Mouse (Mus musculus): ENCODE data around the gene Azgp1. TPM values are rescaled to one million over a fixed set of nuclear protein-coding genes. Genes with fewer than 3 reads are reported as not detected.
"Not testable (repeated sequence)": the region's sequence is repeated elsewhere in the genome, so short reads cannot be mapped to it uniquely, and the experiment has no call there.

The Azgp1 gene
- total RNA-seq (2022) = under 1 TPM in 1 of 4 experiments, not detected in 3; 0.43 TPM

DNA sequence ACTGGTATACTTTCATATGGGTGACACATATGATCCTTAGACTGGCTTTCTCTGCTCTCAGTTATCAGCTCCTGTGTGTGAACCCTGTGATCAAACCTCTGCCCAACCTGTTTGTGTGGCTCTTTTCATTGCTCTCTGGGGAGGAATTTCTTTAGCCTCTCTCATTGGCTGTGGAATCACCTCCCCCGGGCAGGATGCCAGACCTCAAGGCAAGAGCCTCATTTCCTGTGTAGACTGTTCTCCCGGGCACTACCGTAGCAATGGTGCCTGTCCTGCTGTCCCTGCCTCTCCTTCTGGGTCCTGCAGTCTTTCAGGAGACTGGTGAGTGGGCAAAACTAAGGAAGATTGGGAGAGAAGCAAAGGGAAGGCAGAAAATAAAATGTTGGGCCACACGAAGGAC, at the start of gene Azgp1:
TSS of gene Azgp1 (plus strand) at position 221 of the 400 bp plus-strand sequence.
- no peak for DNase-seq (ENCODE audit: low spot score in 2 of 2)

DNA sequence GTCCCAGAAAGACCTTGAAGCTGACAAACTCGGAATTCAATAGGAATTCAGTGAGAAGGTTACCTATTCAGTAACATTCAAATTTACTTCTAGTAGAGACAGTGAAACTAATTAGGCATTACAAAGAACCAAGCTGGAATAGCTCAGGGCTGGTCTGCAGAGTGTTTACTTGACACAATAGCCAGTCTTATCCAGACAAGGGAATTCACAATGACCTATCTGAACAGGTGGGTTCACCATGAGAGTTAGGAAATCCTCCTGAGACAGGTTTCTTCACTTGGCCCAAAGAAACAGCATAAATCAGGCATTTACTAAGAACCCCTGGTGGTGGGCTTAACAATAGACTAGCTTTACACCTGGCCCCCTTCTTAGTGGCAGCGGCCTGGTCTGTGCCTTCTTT, 47.4 kb upstream of the Azgp1 start:
- DNase-seq (ENCODE audit: low spot score in 2 of 2) = not testable (repeated sequence)

DNA sequence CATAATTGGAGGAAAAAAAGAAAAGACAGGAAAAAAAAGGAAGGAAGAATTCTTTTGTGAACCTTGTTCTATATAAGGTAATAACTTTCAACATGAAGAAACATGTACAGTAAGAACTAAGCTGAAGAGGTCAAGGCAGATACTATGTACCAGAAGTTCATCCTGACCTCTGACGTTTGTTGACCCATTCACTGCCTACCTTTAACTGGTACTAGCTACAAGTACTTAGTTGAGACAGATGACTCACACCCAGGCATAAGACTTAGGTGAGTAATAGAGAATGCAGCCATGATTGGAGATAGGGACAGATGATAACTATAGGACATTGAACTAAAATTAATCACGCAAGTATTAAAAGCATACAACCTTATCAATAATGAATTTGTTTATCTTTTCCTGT, 44.8 kb upstream of the Azgp1 start:
- DNase-seq (ENCODE audit: low spot score in 2 of 2) = no peak

DNA sequence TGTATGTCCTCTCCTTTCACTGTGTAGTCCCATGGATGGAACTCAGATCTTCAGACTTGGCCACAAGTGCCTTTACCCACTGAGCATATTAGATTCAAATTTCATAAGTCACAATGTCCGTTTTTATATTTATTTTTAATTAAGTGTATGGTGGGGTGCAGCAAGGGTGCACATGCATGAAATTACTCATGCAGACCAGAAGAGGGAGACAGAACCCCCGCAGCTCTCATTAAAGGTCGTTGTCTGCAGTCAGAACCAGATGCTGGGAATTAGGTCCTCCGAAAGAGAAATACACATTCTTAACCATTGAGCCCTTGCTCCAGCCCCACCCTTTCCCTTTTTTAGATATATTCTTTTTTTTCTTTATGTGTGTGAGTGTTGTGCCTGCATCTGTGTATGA, 44.1 kb upstream of the Azgp1 start:
- DNase-seq (ENCODE audit: low spot score in 2 of 2) = no peak

DNA sequence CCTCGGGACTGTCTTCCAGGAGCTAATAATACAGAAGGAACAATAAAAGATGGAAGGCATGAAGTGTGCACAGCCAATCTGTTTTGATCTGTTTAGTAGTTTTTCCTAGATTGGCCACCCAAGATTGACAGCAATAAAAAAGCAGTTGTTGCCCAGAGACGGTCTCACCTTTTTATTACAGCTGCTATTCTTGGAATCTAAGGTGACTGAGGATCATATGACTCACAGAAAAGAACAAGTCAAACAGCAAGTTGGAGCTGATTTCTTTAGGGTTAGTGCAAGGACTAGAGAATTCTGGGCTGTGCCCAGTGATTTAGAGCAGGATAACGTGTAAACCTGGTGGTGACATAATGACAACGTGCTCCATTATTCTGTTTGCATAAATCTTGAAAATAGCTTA, 40.4 kb upstream of the Azgp1 start:
- DNase-seq (ENCODE audit: low spot score in 2 of 2) = no peak

DNA sequence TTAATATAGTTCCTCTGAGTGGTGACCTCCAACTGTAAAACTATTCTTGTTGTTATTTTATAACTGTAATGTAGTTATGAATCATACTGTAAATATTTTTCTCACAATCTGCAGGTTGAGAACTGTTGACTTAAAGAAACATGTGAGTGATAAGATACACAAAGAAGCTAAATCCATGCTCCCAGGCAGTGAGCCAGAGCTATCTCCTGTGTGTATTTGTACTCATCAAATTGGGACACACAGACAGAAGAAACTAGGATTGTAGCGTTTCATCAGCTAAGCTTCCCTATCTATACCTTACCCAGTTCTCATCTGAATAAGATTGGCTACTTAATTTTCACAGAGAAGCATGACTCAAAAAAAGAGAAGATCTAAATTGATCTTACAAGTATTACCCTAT, 38.2 kb upstream of the Azgp1 start:
- DNase-seq (ENCODE audit: low spot score in 2 of 2) = no peak

DNA sequence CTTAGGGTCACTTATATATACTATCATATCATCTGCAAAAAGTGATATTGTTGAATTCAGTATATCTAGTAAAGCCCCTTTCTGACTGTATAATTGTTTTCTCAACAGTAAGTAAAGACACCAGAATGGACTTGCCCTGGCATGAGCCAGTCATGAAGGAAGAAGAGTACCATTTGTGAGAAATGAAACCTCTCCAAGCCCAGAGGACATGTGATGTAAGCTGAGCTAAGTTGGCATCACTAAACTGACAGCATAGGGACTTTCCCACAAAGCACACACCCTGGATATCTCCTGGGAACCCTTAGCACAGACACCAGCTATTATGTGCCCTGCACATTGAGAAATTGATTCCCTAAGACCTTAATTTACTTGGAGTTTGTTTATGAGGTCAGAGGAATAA, 34.0 kb upstream of the Azgp1 start:
- DNase-seq (ENCODE audit: low spot score in 2 of 2) = no peak

DNA sequence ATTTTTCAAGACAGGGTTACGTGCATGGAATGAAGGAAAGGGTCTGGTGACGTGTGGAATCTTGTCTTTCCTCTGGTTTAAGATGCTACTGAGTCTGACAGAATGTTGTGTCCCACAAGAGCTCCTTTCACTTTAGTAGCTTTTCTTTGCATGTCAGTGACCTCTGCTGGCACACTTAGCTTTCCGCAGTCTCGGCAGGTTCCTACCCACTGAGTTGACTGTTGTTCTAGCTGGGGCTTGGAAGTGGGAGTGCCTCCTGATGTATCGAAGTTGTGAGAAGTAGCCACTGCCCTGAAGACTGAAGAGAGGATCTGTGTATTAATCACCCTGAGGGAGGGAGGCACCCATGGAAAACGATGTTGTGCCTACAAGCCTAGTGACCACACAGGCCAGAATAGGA, 30.1 kb upstream of the Azgp1 start:
- no peak for DNase-seq (ENCODE audit: low spot score in 2 of 2)

DNA sequence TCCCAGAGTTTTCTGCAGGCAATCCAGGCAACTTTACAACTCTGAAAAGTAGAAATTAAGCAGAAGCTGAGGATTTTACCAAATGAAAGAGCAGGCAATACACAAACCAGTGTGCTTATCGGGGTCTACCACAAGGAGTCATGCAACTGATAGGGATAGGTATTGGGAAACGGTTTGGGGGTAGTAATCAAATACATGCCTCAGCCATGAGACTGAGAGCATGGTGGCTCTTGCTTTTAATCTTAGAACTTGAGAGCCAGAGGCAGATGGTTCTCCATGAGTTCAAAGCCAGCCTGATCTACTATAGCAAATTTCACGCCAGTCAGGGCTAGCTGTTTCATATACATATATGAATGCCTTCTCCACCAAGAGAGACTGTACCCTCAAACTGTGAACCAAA, 24.9 kb upstream of the Azgp1 start:
- no peak for DNase-seq (ENCODE audit: low spot score in 2 of 2)

DNA sequence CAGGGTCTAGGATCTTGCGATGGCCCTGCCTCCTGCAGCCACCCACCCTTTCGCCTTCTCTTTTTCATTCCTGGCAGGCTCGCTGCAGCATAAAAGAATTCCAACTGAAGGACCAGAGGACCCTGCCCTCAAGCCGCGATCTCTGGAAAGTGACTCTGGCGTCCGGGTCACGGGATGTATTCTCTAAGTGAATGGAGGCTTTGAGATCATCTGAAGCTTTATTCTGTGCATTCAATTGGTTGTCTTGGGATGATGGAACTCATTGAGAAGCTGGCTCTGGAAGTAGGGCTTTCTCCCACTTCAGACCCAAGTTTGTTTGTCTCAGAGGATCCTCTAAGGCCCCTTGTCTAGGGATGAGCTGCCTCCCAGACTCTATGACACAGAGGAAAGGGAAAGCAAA, 18.4 kb upstream of the Azgp1 start, which contains the start of gene Gjc3:
TSS of gene Gjc3 (minus strand) at position 154 of the 400 bp plus-strand sequence.
- no peak for DNase-seq (ENCODE audit: low spot score in 2 of 2)

DNA sequence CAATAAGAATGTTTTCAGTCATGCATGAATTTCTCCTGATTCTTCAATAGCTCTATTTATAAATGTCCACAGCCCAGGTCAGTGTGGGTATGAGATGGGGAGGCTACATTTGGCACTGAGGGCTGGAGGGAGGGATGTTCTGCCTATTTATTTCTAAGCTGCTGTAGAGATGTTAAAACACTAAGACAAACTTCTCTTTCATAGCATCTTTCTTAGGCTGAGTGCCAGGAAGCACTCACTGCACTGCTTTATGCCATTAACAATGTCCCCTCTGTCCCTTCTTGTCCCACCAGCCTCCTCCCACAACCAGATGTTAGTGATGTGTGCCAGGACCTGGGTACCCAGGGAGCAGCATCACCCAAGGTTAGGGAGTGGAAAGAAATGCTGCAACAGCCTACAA, 14.8 kb upstream of the Azgp1 start:
- DNase-seq (ENCODE audit: low spot score in 2 of 2) = no peak

DNA sequence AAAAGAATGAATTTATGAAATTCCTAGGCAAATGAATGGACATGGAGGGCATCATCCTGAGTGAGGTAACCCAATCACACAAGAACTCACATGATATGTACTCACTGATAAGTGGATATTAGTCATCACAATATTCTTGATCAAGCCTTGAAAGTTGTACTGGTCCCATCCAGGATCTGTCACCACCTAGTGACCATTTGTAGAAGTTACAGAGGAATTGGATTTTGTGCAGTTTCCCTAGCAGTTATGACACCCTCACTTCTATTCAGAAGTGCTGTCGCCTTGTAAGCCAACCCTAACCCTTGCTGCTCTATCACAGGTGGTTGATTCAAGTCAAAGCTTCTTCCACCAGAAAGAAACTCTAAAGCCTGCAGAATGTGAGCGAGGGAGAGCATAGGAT, 8.2 kb upstream of the Azgp1 start:
- no peak for DNase-seq (ENCODE audit: low spot score in 2 of 2)

DNA sequence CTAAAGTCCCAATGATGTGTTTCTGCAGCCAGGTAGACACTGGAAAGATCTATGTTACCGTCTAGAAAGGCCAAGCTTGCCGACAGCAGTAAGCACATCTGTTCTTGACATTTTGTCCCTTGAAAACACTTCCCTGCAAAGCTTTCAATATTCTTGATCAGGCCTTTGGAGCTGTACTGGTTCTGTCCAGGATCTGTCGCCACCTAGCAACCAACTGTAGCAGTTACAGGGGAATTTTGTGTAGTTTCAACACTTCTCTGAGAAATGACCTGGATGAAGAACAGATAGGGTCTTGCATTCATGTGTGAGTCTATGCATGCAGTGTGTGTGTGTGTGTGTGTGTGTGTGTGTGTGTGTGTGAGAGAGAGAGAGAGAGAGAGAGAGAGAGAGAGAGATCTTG, 7.6 kb upstream of the Azgp1 start:
- DNase-seq (ENCODE audit: low spot score in 2 of 2) = no peak

DNA sequence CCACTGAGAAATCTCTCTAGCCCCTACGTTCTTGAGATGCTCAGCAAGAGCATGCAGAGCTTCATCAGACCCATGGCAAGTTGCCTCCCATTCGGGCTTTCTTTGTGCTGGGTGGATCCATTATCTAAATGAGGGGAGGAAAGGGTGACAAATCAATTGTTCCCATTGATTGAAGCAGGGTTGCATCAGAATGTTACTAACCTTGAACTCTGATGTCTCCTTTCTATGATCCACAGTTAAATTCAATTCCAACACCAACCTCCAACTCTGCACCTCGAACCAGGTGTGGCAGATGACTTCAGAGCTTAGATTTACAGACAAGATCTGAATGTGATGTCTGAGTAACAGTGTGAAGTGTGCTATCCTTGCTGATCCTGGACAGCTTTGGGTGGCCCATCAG, 6.6 kb upstream of the Azgp1 start:
- DNase-seq (ENCODE audit: low spot score in 2 of 2) = no peak

DNA sequence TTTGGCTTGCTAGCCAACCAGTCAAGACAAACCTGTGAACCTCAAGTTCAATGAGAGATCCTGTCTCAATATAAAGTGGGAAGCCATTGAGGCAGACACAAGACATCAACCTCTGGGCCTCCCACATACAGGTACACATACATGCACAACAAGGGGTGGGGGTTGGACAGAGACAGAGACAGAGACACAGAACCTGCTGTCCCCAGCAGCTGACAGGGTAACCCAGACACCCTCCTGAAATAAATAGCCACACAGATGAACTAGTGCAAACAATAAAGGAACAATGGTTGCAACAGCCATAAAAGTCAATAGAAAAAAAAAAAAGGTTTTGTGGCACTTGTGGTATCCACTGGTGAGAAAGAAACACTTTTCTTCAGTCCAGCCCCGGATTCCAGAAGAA, 5.9 kb upstream of the Azgp1 start:
- DNase-seq (ENCODE audit: low spot score in 2 of 2) = no peak

DNA sequence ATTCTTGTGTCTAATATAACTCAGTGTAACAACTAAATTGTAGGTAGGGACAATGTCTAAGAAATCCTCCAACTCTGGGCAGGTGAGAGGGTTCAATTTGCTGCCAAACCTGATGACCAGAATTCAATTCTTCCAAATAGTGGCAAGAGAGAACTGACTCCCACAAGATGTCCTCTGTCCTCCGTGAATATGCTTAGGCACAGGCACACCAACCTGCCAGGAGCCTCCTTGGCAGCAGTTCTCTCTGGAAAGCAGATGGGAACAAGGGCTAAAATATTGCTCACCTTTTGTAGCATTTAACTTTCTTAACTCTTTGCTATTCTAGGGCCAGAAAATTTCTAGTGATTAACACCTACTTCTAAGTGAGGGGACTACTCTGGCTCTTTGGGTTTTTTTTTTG, 4.0 kb upstream of the Azgp1 start:
- no peak for DNase-seq (ENCODE audit: low spot score in 2 of 2)

DNA sequence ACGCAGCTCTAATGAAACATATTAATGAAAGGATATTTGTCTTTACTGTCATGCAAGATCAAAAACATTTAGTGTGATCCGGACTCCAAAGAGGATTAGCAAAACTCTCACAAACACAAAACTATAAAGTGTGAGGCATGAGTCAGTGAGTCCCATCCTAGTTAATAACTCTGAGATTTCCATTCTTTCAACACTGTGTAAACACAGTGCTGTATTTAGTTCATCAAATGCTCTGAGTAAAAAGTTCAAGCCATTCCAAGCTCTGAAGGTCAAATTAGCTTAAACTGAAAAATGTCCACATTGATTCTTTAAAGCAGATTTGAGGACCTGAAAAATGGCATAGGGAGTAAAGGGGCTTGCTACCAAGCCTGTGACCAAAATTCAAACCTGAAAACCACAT, 2.2 kb upstream of the Azgp1 start:
- DNase-seq (ENCODE audit: low spot score in 2 of 2) = no peak

DNA sequence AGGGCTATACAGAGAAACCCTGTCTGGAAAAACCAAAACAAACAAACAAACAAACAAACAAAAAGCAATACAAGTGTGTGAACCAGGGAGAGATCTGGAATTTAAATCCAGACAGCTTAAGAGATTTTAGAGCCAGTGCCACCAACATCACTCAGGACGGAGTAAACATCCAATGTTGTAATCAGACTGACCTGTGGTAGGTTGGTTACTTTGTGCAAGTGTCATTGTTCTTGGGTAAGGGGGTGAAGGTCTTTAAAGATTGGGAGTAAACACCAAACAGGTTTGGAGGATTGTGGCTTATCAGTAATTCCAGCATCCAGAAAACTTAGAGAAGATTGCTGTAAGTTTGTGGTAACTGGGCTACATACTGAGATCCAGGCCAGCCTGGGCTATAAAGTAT, 5.0 kb downstream of the Azgp1 start:
- DNase-seq (ENCODE audit: low spot score in 2 of 2) = no peak

DNA sequence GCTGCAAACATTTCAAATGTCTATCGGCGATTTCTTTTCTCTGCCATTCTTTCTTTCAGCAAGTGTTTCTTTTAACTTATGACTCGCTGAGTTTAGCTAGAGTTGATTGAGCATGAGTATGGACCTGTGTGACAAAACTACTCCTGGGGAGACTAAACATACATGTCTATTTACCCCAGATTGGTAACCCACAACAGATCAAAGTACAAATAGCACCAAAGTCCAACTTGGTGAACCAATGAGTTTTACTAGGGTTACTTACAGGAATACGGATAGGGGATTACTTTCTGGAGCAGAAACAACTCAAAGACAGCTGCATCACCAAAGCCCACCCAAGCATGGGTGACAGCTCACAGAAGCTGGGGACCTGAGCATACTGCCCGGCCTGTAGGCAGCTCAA, 28.1 kb downstream of the Azgp1 start:
- DNase-seq (ENCODE audit: low spot score in 2 of 2) = no peak

DNA sequence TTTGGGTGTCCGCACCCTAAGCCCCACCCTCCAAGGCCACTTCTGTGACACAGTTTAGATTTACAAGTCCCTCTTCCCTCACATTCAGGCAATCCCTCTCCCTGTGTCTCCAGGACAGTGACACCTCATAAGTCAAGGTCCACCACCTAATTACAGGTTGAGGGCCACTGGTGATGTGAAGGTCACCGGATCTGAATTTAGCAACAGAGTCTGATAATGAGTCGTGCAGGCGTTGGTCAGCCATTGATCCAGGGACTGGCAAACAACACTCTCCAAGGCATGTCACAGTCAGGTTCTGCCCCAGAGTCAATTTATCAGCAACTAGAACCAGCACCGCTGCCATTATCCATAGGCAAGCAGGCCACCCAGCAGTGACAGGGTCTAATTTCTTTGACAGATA, 31.1 kb downstream of the Azgp1 start:
- no peak for DNase-seq (ENCODE audit: low spot score in 2 of 2)

DNA sequence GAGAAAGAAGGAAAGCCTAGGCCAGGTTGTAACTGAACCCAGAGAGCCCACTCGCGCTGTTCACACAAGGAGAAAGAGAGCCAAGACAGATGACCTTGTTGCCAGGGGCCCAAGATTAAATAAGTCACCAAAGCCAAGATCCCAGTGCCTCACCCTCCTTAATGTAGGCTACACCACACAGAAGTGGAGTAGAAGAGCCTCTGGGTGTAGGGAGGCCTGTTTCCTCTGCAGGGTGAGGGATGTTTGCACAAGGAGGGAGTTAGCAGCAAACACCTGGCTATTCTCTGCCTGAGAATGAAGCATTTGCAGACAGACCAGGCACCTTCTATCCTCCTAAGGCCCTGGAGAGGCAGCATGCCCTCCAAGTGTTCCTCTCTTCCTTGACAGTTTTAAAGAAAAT, 35.2 kb downstream of the Azgp1 start:
- DNase-seq (ENCODE audit: low spot score in 2 of 2) = no peak

DNA sequence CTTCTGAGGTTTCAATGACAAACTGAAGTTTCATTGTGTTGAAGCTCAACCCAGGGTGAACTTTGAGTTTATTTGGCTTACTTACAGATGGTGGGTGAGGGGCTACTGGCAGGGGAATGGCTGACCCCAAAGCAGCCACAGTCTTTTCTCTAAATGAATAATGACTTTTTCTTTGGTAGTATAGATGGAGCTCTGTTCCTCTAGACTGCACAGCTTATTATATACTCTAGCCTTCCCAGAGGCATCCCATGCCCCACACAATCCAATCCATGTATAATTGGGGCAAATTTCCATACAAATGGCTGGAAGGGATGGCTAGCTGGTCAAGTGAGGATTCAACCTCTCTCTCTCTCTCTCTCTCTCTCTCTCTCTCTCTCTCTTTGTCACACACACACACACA, 35.7 kb downstream of the Azgp1 start:
- no peak for DNase-seq (ENCODE audit: low spot score in 2 of 2)

DNA sequence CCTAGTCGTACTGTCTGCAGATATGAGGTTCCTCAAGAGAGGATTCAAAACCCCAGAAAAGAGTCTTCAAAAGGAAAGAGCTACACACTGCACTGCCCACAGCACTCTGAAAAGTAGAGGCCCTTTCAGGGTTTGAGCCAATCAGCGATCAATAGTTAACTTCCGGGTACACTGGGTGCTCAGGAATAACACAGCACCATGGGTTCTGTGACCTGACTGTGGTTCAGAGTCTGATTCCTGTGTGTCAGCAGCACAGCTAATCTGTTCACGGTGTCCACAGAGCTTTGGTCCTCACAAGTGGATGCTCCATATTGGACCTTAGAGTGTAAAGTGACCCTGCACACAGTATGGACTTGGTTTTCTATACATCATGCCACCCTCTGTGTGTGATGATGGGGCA, 38.3 kb downstream of the Azgp1 start:
- not testable (repeated sequence) for DNase-seq (ENCODE audit: low spot score in 2 of 2)

DNA sequence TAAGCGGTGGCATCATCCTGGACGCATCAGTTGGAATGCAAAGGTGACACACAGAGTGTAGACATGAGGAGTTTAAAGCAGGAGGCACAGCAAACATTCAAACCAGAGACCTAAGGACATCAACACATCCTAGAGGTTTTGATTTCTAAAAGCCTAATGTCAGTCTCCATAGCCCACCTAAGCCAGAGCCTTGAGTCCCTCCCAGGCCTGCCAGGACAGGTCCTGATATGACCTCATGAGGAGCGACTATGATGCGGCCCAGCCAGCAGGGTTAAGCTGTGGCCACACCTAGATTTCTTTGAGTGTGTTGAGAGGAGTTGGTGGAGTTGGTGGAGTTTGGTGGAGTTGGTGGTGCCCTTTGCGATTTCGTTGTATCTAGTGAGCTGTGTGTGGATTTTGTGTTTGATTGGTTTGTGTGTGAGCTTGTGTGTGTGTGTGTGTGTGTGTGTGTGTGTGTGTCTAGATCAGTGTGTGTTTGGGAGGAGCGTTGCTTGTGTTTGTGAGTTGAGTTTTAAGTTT, 39.7 kb downstream of the Azgp1 start, which contains the start of the genes Smok3a and Smok3b:
TSS of gene Smok3a (plus strand) at position 301 of the 519 bp plus-strand sequence.
TSS of gene Smok3b (plus strand) at position 469 of the 519 bp plus-strand sequence.
- DNase-seq (ENCODE audit: low spot score in 2 of 2) = not testable (repeated sequence)

All from gastrocnemius, adult 8-10 months (tissue).